Mouse (Mus musculus) forebrain, embryonic 13.5 days (tissue): ENCODE measurements at regions not wholly inside any gene's neighbourhood (a gene's known extent, or its start where the extent isn't known, plus 50 kb on each side); places are given as distances from the start of the nearest gene placed in this dataset.
"Not testable (repeated sequence)": the region's sequence is repeated elsewhere in the genome, so short reads cannot be mapped to it uniquely, and the experiment has no call there.

Source experiments
- ATAC-seq: fragments of 200-750 bp; cut with Nextera tagmentation; 2 replicates; pipeline ENCODE4 v1.8.0; 2017
- H3K27ac ChIP-seq: fragments of 300-500 bp; sonication (generic); 2 replicates; pipeline ENCODE4 v1.5.1; 2015; ENCODE audit warnings: inconsistent platforms, mild to moderate bottlenecking, moderate library complexity
- H3K27me3 ChIP-seq: fragments of 300-500 bp; sonication (generic); 2 replicates; pipeline ENCODE4 v1.6.1; 2015; ENCODE audit warnings: mild to moderate bottlenecking, inconsistent platforms
- H3K36me3 ChIP-seq: fragments of 300-500 bp; sonication (generic); 2 replicates; pipeline ENCODE4 v1.6.1; 2015; ENCODE audit warnings: mild to moderate bottlenecking, inconsistent platforms; ENCODE audit not compliant: poor library complexity, severe bottlenecking
- H3K4me1 ChIP-seq: fragments of 300-500 bp; sonication (generic); 2 replicates; pipeline ENCODE4 v1.6.1; 2015; ENCODE audit warnings: inconsistent platforms
- H3K4me2 ChIP-seq: fragments of 300-500 bp; sonication (generic); 2 replicates; pipeline ENCODE4 v1.6.1; 2015; ENCODE audit warnings: inconsistent platforms, mild to moderate bottlenecking, moderate library complexity
- H3K4me3 ChIP-seq: fragments of 300-500 bp; sonication (generic); 2 replicates; pipeline ENCODE4 v1.5.1; 2015; ENCODE audit warnings: mild to moderate bottlenecking, inconsistent platforms
- H3K9ac ChIP-seq: fragments of 300-500 bp; sonication (generic); 2 replicates; pipeline ENCODE4 v1.6.1; 2015; ENCODE audit warnings: mild to moderate bottlenecking, inconsistent platforms
- H3K9me3 ChIP-seq: fragments of 300-500 bp; sonication (generic); replicated peaks from 2 replicates; pipeline ENCODE4 v1.6.1; 2016; ENCODE audit warnings: inconsistent platforms
- WGBS: fragments of 180-500 bp; shearing (Covaris S2); methylation state at CpG from one replicate; pipeline ENCODE4 v1.1.7; 2015; 5-methylcytosine and 5-hydroxymethylcytosine counted together

DNA sequence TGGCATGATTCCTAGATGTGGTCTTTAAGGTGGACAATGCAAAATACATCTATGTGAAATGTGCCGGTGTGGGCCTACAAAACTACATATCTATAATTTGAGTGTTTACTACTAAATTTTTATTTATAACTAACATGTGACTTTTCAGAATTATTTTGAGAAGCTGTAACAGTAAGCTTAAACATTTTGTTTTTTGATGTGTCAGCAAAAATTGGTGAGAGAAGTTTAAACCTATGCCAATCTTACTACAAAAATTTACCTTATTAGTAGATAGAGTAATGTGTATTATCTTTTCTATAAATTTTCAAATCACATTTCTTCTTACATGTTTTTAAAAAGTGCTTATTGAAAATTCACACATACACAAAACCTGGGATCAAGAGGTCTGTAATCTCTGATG is 525.1 kb upstream of the Rorb start:
- Histone ChIP-seq H3K4me3 (no peak overlapping the region), H3K27me3 (no peaks in the 10 kb centered on the region), H3K27ac (no peak overlapping the region), H3K36me3 (no peaks in the 10 kb centered on the region), H3K4me2 (no peak overlapping the region), H3K9ac (no peak overlapping the region), H3K9me3 (no peaks in the 10 kb centered on the region), H3K4me1 (no peaks in the 10 kb centered on the region)
- 98% methylated on average over 1 of the region's 1 CpGs for WGBS
- no peak for ATAC-seq

DNA sequence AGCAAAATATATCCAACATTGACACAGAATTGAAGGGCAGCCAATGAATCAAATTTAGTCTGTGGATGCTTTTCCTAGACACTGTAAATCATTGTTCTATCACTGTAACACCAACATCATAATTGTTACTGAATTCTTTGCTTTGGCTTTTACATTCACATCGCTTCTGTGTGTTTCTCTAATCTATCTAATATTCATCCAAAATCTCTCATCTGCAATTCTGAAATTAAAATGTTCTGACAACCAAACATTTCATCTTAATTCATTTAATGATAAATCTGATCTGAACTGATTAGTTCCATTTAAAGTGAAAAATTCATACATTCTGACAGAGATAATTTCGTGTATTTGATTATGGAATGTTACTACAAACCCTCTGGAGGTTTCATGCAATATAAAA is 476.9 kb upstream of the Rorb start:
- no peak overlapping the region for H3K4me3 ChIP-seq
- no peak overlapping the region for H3K27ac ChIP-seq
- no peaks in the 10 kb centered on the region for H3K27me3 ChIP-seq
- 66% methylated on average over 2 of the region's 2 CpGs for WGBS
- no peak overlapping the region for H3K9ac ChIP-seq
- H3K4me1 ChIP-seq, result no peaks in the 10 kb centered on the region
- ATAC-seq, result no peak
- H3K36me3 ChIP-seq, result no peaks in the 10 kb centered on the region
- H3K4me2 ChIP-seq, result no peak overlapping the region
- no peaks in the 10 kb centered on the region for H3K9me3 ChIP-seq

DNA sequence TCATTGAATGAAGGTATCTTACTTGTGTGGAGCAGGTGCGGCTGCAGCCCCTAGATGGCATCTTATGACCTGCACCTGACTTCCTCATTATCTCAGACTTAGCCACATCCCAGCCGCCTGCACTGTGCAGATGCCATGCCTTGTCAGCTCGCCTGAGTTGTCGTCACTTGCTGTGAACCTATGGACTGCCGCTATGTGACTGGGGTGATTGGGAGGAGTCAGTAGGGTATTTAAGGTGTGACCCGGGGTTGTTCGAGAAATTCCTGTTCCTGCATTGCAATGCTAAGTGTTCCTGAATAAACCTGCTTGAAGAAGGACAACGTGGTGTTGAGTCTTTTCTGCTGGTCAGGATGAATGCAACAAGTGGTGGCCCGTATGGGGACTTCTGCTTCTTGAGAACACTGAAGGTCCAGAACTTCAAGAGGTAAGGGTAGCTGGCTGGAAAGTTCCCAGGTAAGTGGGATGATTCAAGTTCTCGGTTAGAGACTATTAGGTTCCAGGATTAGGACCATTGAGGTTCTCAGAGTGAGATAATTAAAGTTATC is 464.1 kb upstream of the Rorb start:
- not testable (repeated sequence) for H3K9ac ChIP-seq, H3K27ac ChIP-seq, H3K4me3 ChIP-seq, H3K36me3 ChIP-seq, ATAC-seq, H3K27me3 ChIP-seq, H3K4me2 ChIP-seq, H3K9me3 ChIP-seq, H3K4me1 ChIP-seq
- WGBS, result 92% methylated on average over 10 of the region's 10 CpGs

DNA sequence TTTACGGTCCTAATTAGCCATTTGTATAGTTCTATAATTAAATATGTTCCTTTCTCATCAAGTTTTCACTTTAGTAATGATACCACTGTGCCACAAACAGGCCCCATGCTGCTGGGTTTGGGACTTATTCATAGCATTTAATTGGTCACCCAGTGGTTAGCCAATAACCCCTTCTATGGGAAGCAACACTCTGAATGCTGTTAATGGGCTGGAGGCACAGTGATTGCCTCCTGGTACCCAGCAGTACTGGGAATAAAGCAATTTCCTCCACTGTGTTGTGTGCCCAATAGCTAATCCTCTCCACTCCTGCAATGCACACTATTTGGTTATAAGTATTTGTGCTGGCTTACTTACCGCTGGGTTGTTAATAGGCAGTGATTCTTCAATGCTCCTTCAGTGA is 453.7 kb upstream of the Rorb start:
- Histone ChIP-seq H3K4me2 (no peak overlapping the region), H3K27me3 (no peaks in the 10 kb centered on the region), H3K9me3 (no peaks in the 10 kb centered on the region), H3K27ac (no peak overlapping the region), H3K9ac (no peak overlapping the region), H3K4me3 (no peak overlapping the region), H3K36me3 (no peaks in the 10 kb centered on the region), H3K4me1 (no peaks in the 10 kb centered on the region)
- 12% methylated on average over 2 of the region's 2 CpGs for WGBS
- ATAC-seq, result peak; percentile 68

DNA sequence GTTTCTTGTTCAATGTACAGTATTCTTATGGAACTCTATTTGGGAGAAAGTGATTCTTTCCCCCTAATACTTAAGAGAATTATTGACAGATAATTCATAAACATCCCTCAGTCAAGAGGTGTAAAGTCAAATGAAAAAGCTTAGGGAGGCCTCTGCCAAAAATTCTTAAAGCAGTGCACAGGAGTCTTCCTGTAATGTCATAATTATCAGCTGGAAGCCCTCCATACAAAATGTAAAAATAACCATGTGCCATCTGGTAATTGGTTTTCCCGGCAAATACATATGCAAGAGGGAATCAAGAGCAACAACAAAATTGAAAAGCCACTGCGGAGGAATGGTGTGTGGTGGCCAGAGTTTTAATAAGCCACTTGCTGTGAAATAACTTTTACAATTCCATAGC is 424.1 kb upstream of the Rorb start:
- Histone ChIP-seq H3K27ac (no peak overlapping the region), H3K36me3 (no peaks in the 10 kb centered on the region), H3K9me3 (no peaks in the 10 kb centered on the region), H3K9ac (no peak overlapping the region), H3K27me3 (no peaks in the 10 kb centered on the region), H3K4me3 (no peak overlapping the region), H3K4me2 (no peak overlapping the region), H3K4me1 (no peaks in the 10 kb centered on the region)
- WGBS, result 65% methylated on average over 2 of the region's 2 CpGs
- 0 out of 2 replicates have a peak, but pooled peaks have one; percentile 30 for ATAC-seq

DNA sequence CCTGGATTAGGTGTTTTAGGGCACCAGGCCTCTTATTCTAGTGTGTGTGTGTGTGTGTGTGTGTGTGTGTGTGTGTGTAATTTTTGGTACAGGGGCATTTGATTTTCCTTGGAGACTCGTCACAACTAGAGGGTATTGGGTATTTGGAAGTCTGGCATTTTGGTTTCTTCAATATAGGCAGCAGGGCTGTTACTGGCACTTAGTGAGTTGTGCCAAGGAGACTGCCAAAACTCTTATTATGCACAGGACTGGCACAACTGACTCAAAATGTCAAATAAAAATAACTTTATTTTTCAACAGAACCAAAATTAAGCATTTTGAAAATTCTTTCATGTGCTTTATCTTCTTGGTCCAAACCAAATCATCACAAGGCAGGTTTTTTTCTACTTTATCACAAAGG is 413.2 kb upstream of the Rorb start:
- Histone ChIP-seq H3K4me3 (no peak overlapping the region), H3K4me2 (no peak overlapping the region), H3K27me3 (no peaks in the 10 kb centered on the region), H3K9me3 (no peaks in the 10 kb centered on the region), H3K4me1 (no peaks in the 10 kb centered on the region), H3K9ac (no peak overlapping the region), H3K27ac (no peak overlapping the region), H3K36me3 (no peaks in the 10 kb centered on the region)
- ATAC-seq, result 0 out of 2 replicates have a peak, but pooled peaks have one; percentile 16
- 67% methylated on average over 1 of the region's 1 CpGs for WGBS

DNA sequence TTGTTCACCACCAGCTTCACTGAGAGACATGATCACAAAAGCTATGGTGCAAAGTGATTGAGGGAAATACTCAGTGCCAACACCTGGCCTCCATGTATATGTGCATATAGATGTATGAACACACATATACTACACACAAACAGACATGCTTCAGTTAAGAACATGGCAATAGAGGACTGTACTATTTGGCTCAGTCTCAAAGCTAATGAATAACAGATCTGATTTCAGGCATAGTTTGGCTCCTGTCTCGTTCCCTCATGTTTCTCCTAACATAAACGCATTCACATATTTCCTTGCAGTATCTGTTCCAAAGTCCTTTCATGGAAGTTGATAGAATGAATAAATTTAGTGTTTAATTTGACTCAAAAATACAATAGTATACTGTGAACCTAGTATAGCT is 412.6 kb upstream of the Rorb start:
- WGBS, result 91% methylated on average over 2 of the region's 2 CpGs
- Histone ChIP-seq H3K4me1 (no peaks in the 10 kb centered on the region), H3K36me3 (no peaks in the 10 kb centered on the region), H3K27ac (no peak overlapping the region), H3K4me3 (no peak overlapping the region), H3K9ac (no peak overlapping the region), H3K9me3 (no peaks in the 10 kb centered on the region), H3K4me2 (no peak overlapping the region), H3K27me3 (no peaks in the 10 kb centered on the region)
- peak; percentile 36; the same call in 1 of the 2 replicates for ATAC-seq

DNA sequence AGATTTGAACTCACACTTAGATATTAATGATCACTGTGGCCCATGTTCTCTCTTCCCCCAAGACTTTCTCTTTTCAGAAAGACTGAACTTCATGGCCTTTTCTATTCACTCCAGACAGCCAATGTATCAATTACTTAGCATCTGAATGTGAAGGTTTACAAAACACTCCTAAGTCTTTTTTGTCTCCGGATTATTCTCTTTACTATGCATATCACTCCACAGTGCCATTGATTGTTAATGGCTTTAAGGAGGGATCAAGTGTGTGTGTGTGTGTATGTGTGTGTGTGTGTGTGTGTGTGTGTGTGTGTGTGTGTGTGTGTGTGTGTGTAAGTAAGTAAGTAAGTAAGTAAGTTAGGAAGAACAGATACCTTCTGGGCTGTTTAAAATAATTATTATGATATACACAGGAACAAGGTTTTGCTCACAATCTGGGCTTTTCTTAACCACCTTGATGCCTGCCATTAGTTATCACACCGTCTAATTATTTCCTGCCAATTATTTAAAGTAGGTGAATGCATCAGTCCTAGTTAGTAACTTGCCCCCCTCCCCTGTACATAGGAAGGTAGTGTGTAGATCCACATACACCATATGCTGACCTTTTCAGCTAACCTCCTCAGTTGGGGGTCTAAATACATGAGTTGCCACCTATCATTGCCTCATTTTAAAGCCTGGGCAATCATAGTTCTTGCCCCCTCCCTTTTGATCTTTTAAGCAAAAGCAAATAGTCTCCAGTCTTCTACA is 367.4 kb upstream of the Rorb start:
- ATAC-seq, result no peak

More for the DNA sequence above, 367.4 kb upstream of the Rorb start:
- no peak overlapping the region for H3K27ac ChIP-seq
- H3K36me3 ChIP-seq, result no peaks in the 10 kb centered on the region
- 49% methylated on average over 2 of the region's 2 CpGs for WGBS
- no peaks in the 10 kb centered on the region for H3K9me3 ChIP-seq
- H3K27me3 ChIP-seq, result no peaks in the 10 kb centered on the region
- no peak overlapping the region for H3K4me2 ChIP-seq
- H3K4me3 ChIP-seq, result no peak overlapping the region
- H3K9ac ChIP-seq, result no peak overlapping the region
- no peaks in the 10 kb centered on the region for H3K4me1 ChIP-seq
